Mouse (Mus musculus): ENCODE results near the gene Olfr466. TPM values are rescaled to one million over a fixed set of nuclear protein-coding genes. Genes with fewer than 3 reads are reported as not detected.

Olfr466 gene
- not detected in 2 replicates for polyA plus RNA-seq (2014; fragmentation: Nextera tagmentation; extraction: Ambion mirVana)

- Histone ChIP-seq H3K4me1 (ENCODE audit: control insufficient read depth, insufficient read depth, low read length) (no peaks in the 10 kb centered on the region), H3K9ac (replicated peaks; ENCODE audit: low read length) (no peak within 1 kb of the TSS), H3K9me3 (ENCODE audit: control insufficient read depth, low read length) (no peaks in the 10 kb centered on the region), H3K4me2 (ENCODE audit: low read length) (no peak within 1 kb of the TSS), H3K36me3 (ENCODE audit: control insufficient read depth, insufficient read depth, low read length) (no peaks in the 10 kb centered on the region), H3K4me3 (replicated peaks; ENCODE audit: low read depth, low read length) (no peak within 1 kb of the TSS), H3K27ac (replicated peaks; ENCODE audit: low read depth, low read length) (no peak within 1 kb of the TSS), H3K27me3 (ENCODE audit: control insufficient read depth, insufficient read depth, low read length) (no peaks in the 10 kb centered on the region)
- 79% methylated on average over 1 of the region's 1 CpGs for WGBS
- DNase-seq, result no peak
- no peak for ATAC-seq (ENCODE audit: low FRiP score, low TSS enrichment)
Observed at GRCm38 (mm10) chr13:65149940-65150339, at the start of gene Olfr466. TSS of gene Olfr466 (plus strand) at chr13:65150240.

DNA sequence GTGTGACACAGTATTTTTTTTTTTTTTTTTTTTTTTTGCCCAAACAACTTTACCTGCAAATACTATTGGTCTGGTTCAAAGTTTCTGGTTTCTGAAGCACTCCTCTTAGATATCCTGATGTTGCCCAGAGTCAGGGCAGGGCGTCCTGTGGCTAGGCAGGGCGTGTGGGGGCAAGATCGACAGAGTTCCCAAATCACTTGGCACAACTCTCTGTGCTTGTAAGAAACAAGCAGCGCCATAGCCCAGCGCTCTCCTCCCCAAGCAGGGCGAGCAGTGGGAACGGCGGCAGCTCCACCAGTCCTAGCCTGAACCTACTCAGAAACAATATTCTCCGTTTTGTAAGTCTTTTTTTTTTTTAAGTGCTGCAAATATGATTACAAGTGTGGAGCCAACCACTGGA lies 49.4 kb upstream of the Olfr466 start:
- no peak overlapping the region for H3K27ac ChIP-seq (replicated peaks; ENCODE audit: low read depth, low read length)
- no peak overlapping the region for H3K9ac ChIP-seq (replicated peaks; ENCODE audit: low read length)
- no peaks in the 10 kb centered on the region for H3K4me1 ChIP-seq (ENCODE audit: control insufficient read depth, insufficient read depth, low read length)
- peaks cover 30% of the 10 kb centered on the region for H3K9me3 ChIP-seq (ENCODE audit: control insufficient read depth, low read length)
- no peaks in the 10 kb centered on the region for H3K36me3 ChIP-seq (ENCODE audit: control insufficient read depth, insufficient read depth, low read length)
- no peak overlapping the region for H3K4me3 ChIP-seq (replicated peaks; ENCODE audit: low read depth, low read length)
- DNase-seq (no peak), ATAC-seq (ENCODE audit: low FRiP score, low TSS enrichment) (no peak)
- no peak overlapping the region for H3K4me2 ChIP-seq (ENCODE audit: low read length)
- WGBS, result 94% methylated on average over 9 of the region's 9 CpGs
- H3K27me3 ChIP-seq (ENCODE audit: control insufficient read depth, insufficient read depth, low read length), result no peaks in the 10 kb centered on the region

DNA sequence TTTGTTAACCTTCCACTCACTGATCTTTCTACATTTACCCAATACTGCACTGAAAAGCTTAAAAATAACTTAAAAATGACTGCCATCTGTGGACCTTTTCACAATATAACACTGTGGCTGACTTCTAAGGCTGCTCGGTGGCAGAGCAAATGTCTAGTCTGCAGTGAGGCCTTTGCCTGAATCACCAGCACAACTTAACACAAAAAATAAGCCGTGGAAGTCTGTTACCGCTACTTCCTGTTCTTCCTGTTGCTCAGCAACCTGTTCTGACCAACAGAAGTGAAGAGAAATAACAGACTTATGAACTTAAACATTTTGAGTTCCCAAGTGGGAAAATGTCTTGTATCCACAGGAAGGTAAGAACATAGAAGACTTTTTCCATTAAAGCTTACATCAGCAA lies 48.8 kb upstream of the Olfr466 start:
- H3K4me1 ChIP-seq (ENCODE audit: control insufficient read depth, insufficient read depth, low read length), result no peaks in the 10 kb centered on the region
- H3K27me3 ChIP-seq (ENCODE audit: control insufficient read depth, insufficient read depth, low read length), result no peaks in the 10 kb centered on the region
- no peaks in the 10 kb centered on the region for H3K36me3 ChIP-seq (ENCODE audit: control insufficient read depth, insufficient read depth, low read length)
- H3K4me3 ChIP-seq (replicated peaks; ENCODE audit: low read depth, low read length), result no peak overlapping the region
- ATAC-seq (ENCODE audit: low FRiP score, low TSS enrichment) (no peak), DNase-seq (no peak)
- H3K4me2 ChIP-seq (ENCODE audit: low read length), result no peak overlapping the region
- WGBS, result 93% methylated on average over 3 of the region's 3 CpGs
- peaks cover 34% of the 10 kb centered on the region for H3K9me3 ChIP-seq (ENCODE audit: control insufficient read depth, low read length)
- H3K9ac ChIP-seq (replicated peaks; ENCODE audit: low read length), result no peak overlapping the region
- H3K27ac ChIP-seq (replicated peaks; ENCODE audit: low read depth, low read length), result no peak overlapping the region

DNA sequence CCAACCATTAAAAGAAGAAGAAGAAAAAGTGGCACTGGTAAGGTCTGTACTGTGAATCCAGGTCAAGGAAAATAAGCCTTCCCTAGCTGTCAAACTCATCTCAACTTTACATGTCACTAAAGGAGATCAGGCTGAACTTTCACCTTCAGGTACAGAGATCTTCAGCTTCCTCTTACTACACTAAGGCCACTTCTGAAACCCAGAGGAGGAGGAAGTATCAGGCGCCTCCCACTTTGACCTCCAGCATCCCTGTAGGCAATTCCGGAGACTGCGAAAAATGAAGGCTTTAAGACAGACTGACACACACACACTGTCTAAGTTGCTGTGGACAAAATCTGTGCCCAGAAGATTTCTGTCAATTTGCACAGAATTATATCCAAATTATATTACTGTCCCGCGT lies 38.1 kb upstream of the Olfr466 start:
- ATAC-seq (ENCODE audit: low FRiP score, low TSS enrichment) (no peak), DNase-seq (peak; percentile 9)
- peaks cover 5% of the 10 kb centered on the region for H3K9me3 ChIP-seq (ENCODE audit: control insufficient read depth, low read length)
- H3K4me3 ChIP-seq (replicated peaks; ENCODE audit: low read depth, low read length), result peak overlapping the region; percentile 91
- H3K36me3 ChIP-seq (ENCODE audit: control insufficient read depth, insufficient read depth, low read length), result 0 out of 2 replicates have a peak, but pooled peaks cover 3% of the 10 kb centered on the region
- H3K9ac ChIP-seq (replicated peaks; ENCODE audit: low read length), result peak overlapping the region; percentile 84
- H3K4me2 ChIP-seq (ENCODE audit: low read length), result peak overlapping the region; percentile 82
- H3K27ac ChIP-seq (replicated peaks; ENCODE audit: low read depth, low read length), result peak overlapping the region; percentile 86; the same call in 1 of the 2 replicates
- H3K4me1 ChIP-seq (ENCODE audit: control insufficient read depth, insufficient read depth, low read length), result peaks cover 12% of the 10 kb centered on the region
- H3K27me3 ChIP-seq (ENCODE audit: control insufficient read depth, insufficient read depth, low read length), result no peaks in the 10 kb centered on the region
- WGBS, result 2% methylated on average over 5 of the region's 5 CpGs

- H3K4me3 ChIP-seq (replicated peaks; ENCODE audit: low read depth, low read length), result peak within 1 kb of the TSS; percentile 91
- ATAC-seq (ENCODE audit: low FRiP score, low TSS enrichment) (peak; percentile 99), DNase-seq (peak; percentile 97)
- H3K4me1 ChIP-seq (ENCODE audit: control insufficient read depth, insufficient read depth, low read length), result peaks cover 12% of the 10 kb centered on the region
- H3K36me3 ChIP-seq (ENCODE audit: control insufficient read depth, insufficient read depth, low read length), result 0 out of 2 replicates have a peak, but pooled peaks cover 3% of the 10 kb centered on the region
- peaks cover 3% of the 10 kb centered on the region for H3K9me3 ChIP-seq (ENCODE audit: control insufficient read depth, low read length)
- H3K9ac ChIP-seq (replicated peaks; ENCODE audit: low read length), result peak within 1 kb of the TSS; percentile 84
- WGBS, result under 1% methylated on average over 60 of the region's 60 CpGs
- no peaks in the 10 kb centered on the region for H3K27me3 ChIP-seq (ENCODE audit: control insufficient read depth, insufficient read depth, low read length)
- peak within 1 kb of the TSS; percentile 86 for H3K27ac ChIP-seq (replicated peaks; ENCODE audit: low read depth, low read length)
- peak within 1 kb of the TSS; percentile 82 for H3K4me2 ChIP-seq (ENCODE audit: low read length)
Observed at GRCm38 (mm10) chr13:65112459-65113110, 37.5 kb upstream of the Olfr466 start, which contains the start of gene Mfsd14b. TSS of gene Mfsd14b (minus strand) at chr13:65112975.

- no peaks in the 10 kb centered on the region for H3K27me3 ChIP-seq (ENCODE audit: control insufficient read depth, insufficient read depth, low read length)
- 53% methylated on average over 3 of the region's 3 CpGs for WGBS
- H3K27ac ChIP-seq (replicated peaks; ENCODE audit: low read depth, low read length), result peak overlapping the region; percentile 71
- H3K9me3 ChIP-seq (ENCODE audit: control insufficient read depth, low read length), result no peaks in the 10 kb centered on the region
- DNase-seq, result peak; percentile 35
- peak overlapping the region; percentile 82 for H3K4me2 ChIP-seq (ENCODE audit: low read length)
- peak overlapping the region; percentile 91 for H3K4me3 ChIP-seq (replicated peaks; ENCODE audit: low read depth, low read length)
- ATAC-seq (ENCODE audit: low FRiP score, low TSS enrichment), result peak; percentile 51
- no peaks in the 10 kb centered on the region for H3K36me3 ChIP-seq (ENCODE audit: control insufficient read depth, insufficient read depth, low read length)
- peak overlapping the region; percentile 84 for H3K9ac ChIP-seq (replicated peaks; ENCODE audit: low read length)
- H3K4me1 ChIP-seq (ENCODE audit: control insufficient read depth, insufficient read depth, low read length), result peaks cover 12% of the 10 kb centered on the region
Observed at GRCm38 (mm10) chr13:65113239-65113638, 36.8 kb upstream of the Olfr466 start.

- no peak for DNase-seq
Observed at GRCm38 (mm10) chr13:65120984-65121383, 29.1 kb upstream of the Olfr466 start.

DNA sequence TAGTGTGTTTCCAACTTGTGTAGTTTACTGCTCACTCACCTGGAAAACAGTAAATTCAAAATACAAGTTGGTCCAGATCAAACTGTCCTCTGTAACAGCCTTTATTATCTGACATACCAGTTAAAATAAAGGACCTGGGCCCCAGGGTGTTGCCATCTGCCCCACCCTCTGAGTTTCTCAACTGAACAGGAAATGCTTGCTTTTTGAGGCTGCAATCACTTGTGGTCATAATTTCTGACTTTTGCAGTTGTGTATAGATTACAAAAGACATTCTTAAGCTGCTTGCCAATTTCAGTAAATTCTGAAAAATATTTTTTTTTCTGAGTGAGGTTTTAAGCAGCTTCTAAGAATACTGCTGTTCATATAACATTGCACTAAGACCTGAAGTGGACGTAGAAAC lies 27.9 kb upstream of the Olfr466 start:
- ATAC-seq (ENCODE audit: low FRiP score, low TSS enrichment), result no peak
- WGBS, result 75% methylated on average over 1 of the region's 1 CpGs
- no peak overlapping the region for H3K27ac ChIP-seq (replicated peaks; ENCODE audit: low read depth, low read length)

More at GRCm38 (mm10) chr13:65120984-65121383, 29.1 kb upstream of the Olfr466 start:
- H3K4me1 ChIP-seq (ENCODE audit: control insufficient read depth, insufficient read depth, low read length), result no peaks in the 10 kb centered on the region
- WGBS, result 65% methylated on average over 3 of the region's 3 CpGs
- H3K4me3 ChIP-seq (replicated peaks; ENCODE audit: low read depth, low read length), result no peak overlapping the region
- H3K36me3 ChIP-seq (ENCODE audit: control insufficient read depth, insufficient read depth, low read length), result no peaks in the 10 kb centered on the region
- H3K9ac ChIP-seq (replicated peaks; ENCODE audit: low read length), result no peak overlapping the region
- no peak for ATAC-seq (ENCODE audit: low FRiP score, low TSS enrichment)
- H3K4me2 ChIP-seq (ENCODE audit: low read length), result no peak overlapping the region
- no peaks in the 10 kb centered on the region for H3K9me3 ChIP-seq (ENCODE audit: control insufficient read depth, low read length)
- H3K27ac ChIP-seq (replicated peaks; ENCODE audit: low read depth, low read length), result no peak overlapping the region
- no peaks in the 10 kb centered on the region for H3K27me3 ChIP-seq (ENCODE audit: control insufficient read depth, insufficient read depth, low read length)

More for the DNA sequence above, 27.9 kb upstream of the Olfr466 start:
- no peak for DNase-seq
- Histone ChIP-seq H3K9me3 (ENCODE audit: control insufficient read depth, low read length) (no peaks in the 10 kb centered on the region), H3K4me3 (replicated peaks; ENCODE audit: low read depth, low read length) (no peak overlapping the region), H3K9ac (replicated peaks; ENCODE audit: low read length) (no peak overlapping the region), H3K4me2 (ENCODE audit: low read length) (no peak overlapping the region), H3K36me3 (ENCODE audit: control insufficient read depth, insufficient read depth, low read length) (no peaks in the 10 kb centered on the region), H3K27me3 (ENCODE audit: control insufficient read depth, insufficient read depth, low read length) (no peaks in the 10 kb centered on the region), H3K4me1 (ENCODE audit: control insufficient read depth, insufficient read depth, low read length) (no peaks in the 10 kb centered on the region)

All from midbrain, embryonic 14.5 days (tissue).